Mouse (Mus musculus) layer of hippocampus, adult 9-11 months (tissue): ENCODE results near the gene Entr1.

ENCODE experiments used
- DNase-seq: peaks from one replicate; pipeline ENCODE4 v3.0.0; 2022

Entr1 gene

GRCm38 (mm10) chr2:26342044-26342443 is 47.1 kb downstream of the Entr1 start:
- peak; percentile 82 for DNase-seq

- no peak for DNase-seq
These were observed 47.6 kb downstream of the Entr1 start for GRCm38 (mm10) chr2:26341510-26341981.

- DNase-seq: no peak
These were observed 49.9 kb downstream of the Entr1 start for GRCm38 (mm10) chr2:26339204-26339551.

- no peak for DNase-seq
These were observed 50.6 kb downstream of the Entr1 start for GRCm38 (mm10) chr2:26338302-26339203.
